8 mouse cellular contexts compared by ENCODE assay signal in genomic region chrX:73342941-73343735, GRCm38 (mm10). TPM values are rescaled to one million over a fixed set of nuclear protein-coding genes. Genes with fewer than 3 reads are reported as not detected.
DNase-seq lines count a peak whose midpoint lies in the region; ATAC-seq and TF ChIP-seq lines count a peak whose summit lies in the region.

No protein-coding gene starts in this region.

- no peaks in the 10 kb centered on the region for H3K4me1 ChIP-seq in kidney, adult 2 months (ENCODE audit: control insufficient read depth, insufficient read depth, low read length)
- H3K4me1 ChIP-seq in ES-Bruce4 (ENCODE audit: control insufficient read depth, insufficient read depth, low read length), result no peaks in the 10 kb centered on the region
- peaks cover 8% of the 10 kb centered on the region for H3K4me1 ChIP-seq in heart, postnatal 0 days (ENCODE audit: control insufficient read depth, insufficient read depth)
- H3K4me1 ChIP-seq in limb, embryonic 15.5 days, result 0 out of 2 replicates have a peak, but pooled peaks cover 2% of the 10 kb centered on the region

- H3K27ac ChIP-seq in kidney, adult 2 months (ENCODE audit: insufficient read depth, low read depth, low read length), result no peak overlapping the region
- no peak overlapping the region for H3K27ac ChIP-seq in ES-Bruce4 (ENCODE audit: insufficient read depth, low read length)
- peak overlapping the region; percentile 76 for H3K27ac ChIP-seq in heart, postnatal 0 days (ENCODE audit: low read depth)
- peak overlapping the region; percentile 76 for H3K27ac ChIP-seq in limb, embryonic 15.5 days

- no peaks in the 10 kb centered on the region for H3K9me3 ChIP-seq in ES-Bruce4 (replicated peaks; ENCODE audit: control insufficient read depth, insufficient read depth, low read length, poor library complexity, severe bottlenecking)
- no peaks in the 10 kb centered on the region for H3K9me3 ChIP-seq in heart, postnatal 0 days (replicated peaks; ENCODE audit: control insufficient read depth, low read length)
- H3K9me3 ChIP-seq in limb, embryonic 15.5 days, result no peaks in the 10 kb centered on the region

- H3K36me3 ChIP-seq in kidney, adult 2 months (ENCODE audit: control insufficient read depth, insufficient read depth, low read length), result no peaks in the 10 kb centered on the region
- H3K36me3 ChIP-seq in ES-Bruce4 (ENCODE audit: control insufficient read depth, insufficient read depth, low read length, poor library complexity, severe bottlenecking) (no peaks in the 10 kb centered on the region), myocyte (ENCODE audit: control insufficient read depth, insufficient read depth) (peaks cover 5% of the 10 kb centered on the region)
- no peaks in the 10 kb centered on the region for H3K36me3 ChIP-seq in heart, postnatal 0 days (replicated peaks; ENCODE audit: control insufficient read depth, insufficient read depth, low read length)
- H3K36me3 ChIP-seq in limb, embryonic 15.5 days, result no peaks in the 10 kb centered on the region

- H3K9ac ChIP-seq in ES-Bruce4 (ENCODE audit: low read depth, poor library complexity, severe bottlenecking), result peak overlapping the region; percentile 72
- H3K9ac ChIP-seq in heart, postnatal 0 days (replicated peaks; ENCODE audit: low read depth, low read length), result peak overlapping the region; percentile 70
- H3K9ac ChIP-seq in limb, embryonic 15.5 days, result peak overlapping the region; percentile 55

- TF ChIP-seq CTCF in kidney, adult 2 months (conservative IDR thresholded peaks at IDR 0.05; ENCODE audit: insufficient read depth, insufficient read length, low read depth, low read length), result no peak
- TF ChIP-seq CTCF in ES-Bruce4 (IDR thresholded peaks at IDR 0.05; ENCODE audit: low read depth, low read length), result no peak
- no peak for TF ChIP-seq CTCF in heart, postnatal 0 days (IDR thresholded peaks at IDR 0.05; ENCODE audit: low read depth)

- H3K27me3 ChIP-seq in kidney, adult 2 months (replicated peaks; ENCODE audit: control insufficient read depth, insufficient read depth, low read length), result no peaks in the 10 kb centered on the region
- H3K27me3 ChIP-seq in ES-Bruce4 (ENCODE audit: control insufficient read depth, insufficient read depth, low read length, poor library complexity, severe bottlenecking) (no peaks in the 10 kb centered on the region), myocyte (ENCODE audit: control insufficient read depth, insufficient read depth, insufficient read length) (no peaks in the 10 kb centered on the region)
- no peaks in the 10 kb centered on the region for H3K27me3 ChIP-seq in heart, postnatal 0 days (ENCODE audit: control insufficient read depth, insufficient read depth, low read length)
- H3K27me3 ChIP-seq in limb, embryonic 15.5 days, result peaks cover 10% of the 10 kb centered on the region; the same call in 1 of the 2 replicates

- peak; percentile 56 for ATAC-seq in heart, postnatal 0 days (ENCODE audit: insufficient read depth, low read depth)
- peak; percentile 48; the same call in 1 of the 2 replicates for ATAC-seq in limb, embryonic 15.5 days (ENCODE audit: insufficient number of reproducible peaks, low FRiP score, low TSS enrichment, low read depth)

- H3K4me3 ChIP-seq in kidney, adult 2 months (ENCODE audit: insufficient read depth, low read depth, low read length), result peak overlapping the region; percentile 87
- H3K4me3 ChIP-seq in ES-Bruce4 (ENCODE audit: low read depth, low read length), result peak overlapping the region; percentile 88
- peak overlapping the region; percentile 59 for H3K4me3 ChIP-seq in heart, postnatal 0 days (ENCODE audit: low read depth, low read length)
- H3K4me3 ChIP-seq in limb, embryonic 15.5 days, result peak overlapping the region; percentile 58
- H3K4me3 ChIP-seq in myocyte, result peak overlapping the region; percentile 49

- TF ChIP-seq POLR2A in kidney, adult 2 months (IDR thresholded peaks at IDR 0.05; ENCODE audit: low read depth, low read length), result no peak
- no peak for TF ChIP-seq POLR2A in ES-Bruce4 (IDR thresholded peaks at IDR 0.05; ENCODE audit: insufficient read depth, low read length)
- no peak for TF ChIP-seq POLR2A in myocyte (IDR thresholded peaks at IDR 0.05; ENCODE audit: insufficient read length, low read depth)

- no peak for DNase-seq in kidney, adult 2 months
- DNase-seq in kidney, adult 18-20 months, result no peak
- DNase-seq in embryo, embryonic 11 days, result peak; percentile 22
- DNase-seq in heart, postnatal 0 days (ENCODE audit: low spot score), result no peak
- no peak for DNase-seq in left cerebral cortex, adult 9 months (ENCODE audit: low spot score in 2 of 2)

- H3K79me2 ChIP-seq in myocyte (ENCODE audit: control insufficient read depth, insufficient read depth), result peaks cover 25% of the 10 kb centered on the region

- peak overlapping the region; percentile 67 for H3K4me2 ChIP-seq in heart, postnatal 0 days (ENCODE audit: low read depth, low read length)
- H3K4me2 ChIP-seq in limb, embryonic 15.5 days, result peak overlapping the region; percentile 41
- peak overlapping the region; percentile 69 for H3K4me2 ChIP-seq in myocyte (ENCODE audit: low read depth)

- no peak for TF ChIP-seq EP300 in ES-Bruce4 (IDR thresholded peaks at IDR 0.05; ENCODE audit: insufficient read depth, low read depth, low read length)
- TF ChIP-seq EP300 in heart, postnatal 0 days (IDR thresholded peaks at IDR 0.05; ENCODE audit: low read depth), result no peak

- WGBS in kidney, adult 2 months, result 21% methylated on average over 14 of the region's 15 CpGs
- WGBS in heart, postnatal 0 days, result 13% methylated on average over 15 of the region's 15 CpGs
- 27% methylated on average over 15 of the region's 15 CpGs for WGBS in limb, embryonic 15.5 days

- H3ac ChIP-seq in myocyte (ENCODE audit: control insufficient read depth, insufficient read length), result peak overlapping the region; percentile 34

TF ChIP-seq in myocyte, 11 proteins besides CTCF, POLR2A, EP300 and RAD21:
- TF ChIP-seq MAX (IDR thresholded peaks at IDR 0.05; ENCODE audit: low read depth), result no peak
- no peak for TF ChIP-seq USF1 (IDR thresholded peaks at IDR 0.05; ENCODE audit: low read depth)
- TF ChIP-seq MYOG (IDR thresholded peaks at IDR 0.05; ENCODE audit: control insufficient read depth in 1 of 3, insufficient read depth in 1 of 3, insufficient read length in 2 of 3, low read depth in 2 of 3), result no peak
- TF ChIP-seq POLR2AphosphoS2 (IDR thresholded peaks at IDR 0.05; ENCODE audit: insufficient read length, low read depth), result no peak
- no peak for TF ChIP-seq TCF12 (IDR thresholded peaks at IDR 0.05; ENCODE audit: insufficient read depth, poor library complexity, severe bottlenecking)
- TF ChIP-seq E2F4 (IDR thresholded peaks at IDR 0.05; ENCODE audit: insufficient read depth), result no peak
- TF ChIP-seq REST (IDR thresholded peaks at IDR 0.05; ENCODE audit: insufficient read depth, insufficient read length), result no peak
- no peak for TF ChIP-seq SRF (IDR thresholded peaks at IDR 0.05; ENCODE audit: control insufficient read depth, insufficient read length, low read depth)

RNA-seq across cellular contexts. Expression of gene Zfp275, which starts 0.7 kb away (rescaled TPM):
- 6.3 and 6.8 TPM in 2 replicates for polyA plus RNA-seq in kidney, adult 2 months (2012; rRNA removed)
- 19.1 and 20.2 TPM in 2 replicates for polyA plus RNA-seq in ES-Bruce4 (2011; ENCODE audit: insufficient read depth, insufficient read length, low read depth, missing spikeins)
- total RNA-seq in heart, postnatal 0 days (2014; rRNA removed; ENCODE audit: low replicate concordance), result 25.4 and 28.8 TPM in 2 replicates
- 3.2 and 3.3 TPM in 2 replicates for polyA plus RNA-seq in heart, postnatal 0 days (2015; fragmentation: Nextera tagmentation; extraction: Ambion mirVana)
- 19.0 and 19.4 TPM in 2 replicates for polyA plus RNA-seq in limb, embryonic 15.5 days (2015; fragmentation: Nextera tagmentation; extraction: Ambion mirVana)
- 8.9 TPM for polyA plus RNA-seq in myocyte (2012; fragmentation: generic; extraction: Trizol)

RNA-seq across cellular contexts. Expression of gene Gm45015, which starts 6.5 kb away (rescaled TPM):
- not detected in 2 replicates for polyA plus RNA-seq in kidney, adult 2 months (2012; rRNA removed)
- polyA plus RNA-seq in ES-Bruce4 (2011; ENCODE audit: insufficient read depth, insufficient read length, low read depth, missing spikeins), result not detected in 2 replicates
- total RNA-seq in heart, postnatal 0 days (2014; rRNA removed; ENCODE audit: low replicate concordance), result not detected in 2 replicates
- not detected in 2 replicates for polyA plus RNA-seq in heart, postnatal 0 days (2015; fragmentation: Nextera tagmentation; extraction: Ambion mirVana)
- polyA plus RNA-seq in limb, embryonic 15.5 days (2015; fragmentation: Nextera tagmentation; extraction: Ambion mirVana), result not detected in 2 replicates
- not detected for polyA plus RNA-seq in myocyte (2012; fragmentation: generic; extraction: Trizol)

RNA-seq across cellular contexts. Expression of gene Xlr5a, which starts 50.4 kb away (rescaled TPM):
- polyA plus RNA-seq in kidney, adult 2 months (2012; rRNA removed), result not detected in 2 replicates
- polyA plus RNA-seq in ES-Bruce4 (2011; ENCODE audit: insufficient read depth, insufficient read length, low read depth, missing spikeins) (not detected in 2 replicates), myocyte (2012; fragmentation: generic; extraction: Trizol) (not detected)
- not detected in 2 replicates for total RNA-seq in heart, postnatal 0 days (2014; rRNA removed; ENCODE audit: low replicate concordance)
- not detected in 2 replicates for polyA plus RNA-seq in heart, postnatal 0 days (2015; fragmentation: Nextera tagmentation; extraction: Ambion mirVana)
- not detected in 2 replicates for polyA plus RNA-seq in limb, embryonic 15.5 days (2015; fragmentation: Nextera tagmentation; extraction: Ambion mirVana)

RNA-seq across cellular contexts. Expression of gene Xlr5c, which starts 50.4 kb away (rescaled TPM):
- 0.11 TPM in 1 of 2 replicates, not detected in the other for polyA plus RNA-seq in kidney, adult 2 months (2012; rRNA removed)
- polyA plus RNA-seq in ES-Bruce4 (2011; ENCODE audit: insufficient read depth, insufficient read length, low read depth, missing spikeins), result not detected in 2 replicates
- not detected in 2 replicates for total RNA-seq in heart, postnatal 0 days (2014; rRNA removed; ENCODE audit: low replicate concordance)
- polyA plus RNA-seq in heart, postnatal 0 days (2015; fragmentation: Nextera tagmentation; extraction: Ambion mirVana), result not detected in 2 replicates
- polyA plus RNA-seq in limb, embryonic 15.5 days (2015; fragmentation: Nextera tagmentation; extraction: Ambion mirVana), result not detected in 2 replicates
- polyA plus RNA-seq in myocyte (2012; fragmentation: generic; extraction: Trizol), result not detected

RNA-seq across cellular contexts. Expression of gene Gm18336, which starts 55.4 kb away (rescaled TPM):
- polyA plus RNA-seq in kidney, adult 2 months (2012; rRNA removed), result 0.04 TPM in 1 of 2 replicates, not detected in the other
- polyA plus RNA-seq in ES-Bruce4 (2011; ENCODE audit: insufficient read depth, insufficient read length, low read depth, missing spikeins), result 0.73 TPM in 1 of 2 replicates, not detected in the other
- not detected in 2 replicates for total RNA-seq in heart, postnatal 0 days (2014; rRNA removed; ENCODE audit: low replicate concordance)
- polyA plus RNA-seq in heart, postnatal 0 days (2015; fragmentation: Nextera tagmentation; extraction: Ambion mirVana), result not detected in 2 replicates
- not detected in 2 replicates for polyA plus RNA-seq in limb, embryonic 15.5 days (2015; fragmentation: Nextera tagmentation; extraction: Ambion mirVana)
- polyA plus RNA-seq in myocyte (2012; fragmentation: generic; extraction: Trizol), result not detected

Comparison
In these comparisons a context has a peak if more than half of its experiments do, and no peak if none do; other contexts are left out.
1. H3K27ac ChIP-seq: peak in heart, postnatal 0 days (single experiment) and limb, embryonic 15.5 days (single experiment); none in kidney, adult 2 months (single experiment) and ES-Bruce4 (single experiment).
2. Peak in every context shown above with its lines, with median percentiles within 50 percentile points of each other: H3K4me3 ChIP-seq, H3K9ac ChIP-seq and H3K4me2 ChIP-seq.